Mouse (Mus musculus) small intestine, adult 2 months (tissue): Measurements from ENCODE around the gene Akr1c19.

Experiments used
- CTCF ChIP-seq: fragments of 200-500 bp; IDR thresholded peaks from 2 replicates; pipeline ENCODE4 v1.5.1; 2012; ENCODE audit warnings: low read depth, mild to moderate bottlenecking, control low read depth, inconsistent platforms, low read length, moderate library complexity, mixed read lengths; ENCODE audit not compliant: insufficient replicate concordance, insufficient read length; ENCODE audit errors: extremely low read depth
- POLR2A ChIP-seq: fragments of 200-500 bp; IDR thresholded peaks from 2 replicates; pipeline ENCODE4 v1.6.1; 2012; ENCODE audit warnings: low read depth, mild to moderate bottlenecking, control low read depth, inconsistent platforms, low read length, moderate library complexity

GRCm38 (mm10) chr13:4296991-4297390, 68.5 kb downstream of the Akr1c19 start:
- TF ChIP-seq POLR2A, result no peak
- no peak for TF ChIP-seq CTCF
